Mouse (Mus musculus) R1 (cell line): Measurements from ENCODE around the gene Dcaf11.
A peak's percentile ranks its signal among the peaks of the same experiment; 100 is the strongest.

ENCODE experiments used
- DNase-seq: peaks from one replicate; pipeline ENCODE4 v3.0.0-alpha.2; 2018; ENCODE audit warnings: low read depth, low spot score

Gene Dcaf11

DNA sequence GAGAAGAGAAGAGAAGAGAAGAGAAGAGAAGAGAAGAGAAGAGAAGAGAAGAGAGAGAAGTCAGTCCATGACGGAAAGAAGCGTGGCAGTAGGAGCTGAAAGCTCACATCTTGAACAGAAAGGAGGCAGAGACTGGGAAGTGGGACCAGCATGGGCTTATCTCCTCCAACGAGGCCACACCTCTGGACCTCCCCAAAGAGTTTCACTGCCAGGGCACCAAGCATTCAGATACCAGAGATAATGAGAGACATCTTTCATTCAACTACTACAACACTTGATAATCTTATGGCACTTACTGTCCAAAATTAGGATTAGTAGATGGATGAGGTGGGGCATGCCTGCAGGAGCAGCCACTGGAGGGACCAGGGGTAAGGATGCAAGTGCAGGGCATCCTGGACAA, 4.0 kb upstream of the Dcaf11 start:
- no peak for DNase-seq

DNA sequence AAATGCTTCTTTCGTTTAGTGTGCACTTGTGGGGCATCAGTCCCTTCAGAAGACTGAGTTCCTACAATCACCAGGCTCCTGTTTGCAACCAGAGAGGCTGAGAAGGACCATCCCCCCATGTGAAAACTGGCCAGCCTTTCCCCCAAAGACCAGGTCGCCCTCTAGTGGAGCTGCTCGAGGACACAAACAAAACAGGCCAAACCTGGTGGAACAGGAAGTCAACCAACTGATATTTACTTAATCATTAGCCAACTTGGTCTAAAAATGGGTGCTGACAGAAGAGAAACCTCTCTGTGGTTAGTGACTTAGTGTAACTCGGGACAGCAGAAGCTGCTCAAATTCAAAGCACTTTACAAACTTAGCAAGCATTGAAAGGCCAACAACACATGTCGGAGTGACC, 2.8 kb upstream of the Dcaf11 start:
- peak; percentile 84 for DNase-seq

DNA sequence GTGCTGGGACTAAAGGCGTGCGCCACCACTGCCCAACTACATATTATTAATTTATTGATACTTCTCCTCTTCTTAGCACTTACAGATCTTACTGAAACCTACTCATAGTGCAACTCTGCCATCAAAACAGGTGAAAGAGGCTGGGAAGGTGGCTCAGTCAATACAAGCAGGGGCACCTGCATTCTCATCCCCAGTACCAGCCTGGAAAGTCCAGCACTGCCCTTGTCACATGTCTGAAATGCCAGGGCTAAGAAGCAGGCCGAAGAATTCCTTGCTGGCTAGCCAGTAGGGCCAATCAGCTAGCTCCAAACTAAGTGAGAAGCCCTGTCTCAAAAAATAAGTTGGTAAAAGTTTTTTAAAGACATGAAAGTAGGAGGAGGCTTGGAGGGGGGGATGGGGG, 2.2 kb upstream of the Dcaf11 start:
- DNase-seq: no peak

DNA sequence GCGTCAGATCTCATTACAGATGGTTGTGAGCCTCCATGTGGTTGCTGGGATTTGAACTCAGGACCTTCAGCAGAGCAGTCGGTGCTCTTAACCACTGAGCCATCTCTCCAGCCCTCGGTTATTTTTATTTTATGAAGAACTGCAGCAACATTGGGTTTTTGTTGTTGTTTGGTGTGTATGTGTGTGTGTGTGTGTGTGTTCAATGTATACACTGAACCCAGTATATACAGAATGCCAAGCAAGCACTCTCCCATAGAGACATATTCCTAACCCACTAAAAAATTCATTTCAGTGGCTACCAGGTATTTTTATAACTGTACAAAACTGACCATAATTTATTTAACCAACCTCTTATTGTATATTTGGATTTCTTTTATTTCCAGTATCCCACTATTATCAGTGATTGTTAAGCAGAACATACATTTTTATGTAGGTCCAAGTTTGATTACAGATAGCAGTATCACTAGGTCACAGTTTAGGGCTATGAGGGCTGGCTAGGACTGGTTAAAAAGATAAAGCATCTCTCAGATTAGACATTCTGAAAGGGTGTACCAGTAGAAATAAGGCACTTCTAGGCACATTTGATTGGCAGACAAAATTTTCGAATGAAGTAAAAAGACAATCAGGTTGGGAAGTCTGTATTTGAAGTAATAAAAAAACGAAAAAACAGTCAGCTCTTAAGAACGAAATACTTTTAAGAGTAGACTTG, 912 bp upstream of the Dcaf11 start:
- no peak for DNase-seq

DNA sequence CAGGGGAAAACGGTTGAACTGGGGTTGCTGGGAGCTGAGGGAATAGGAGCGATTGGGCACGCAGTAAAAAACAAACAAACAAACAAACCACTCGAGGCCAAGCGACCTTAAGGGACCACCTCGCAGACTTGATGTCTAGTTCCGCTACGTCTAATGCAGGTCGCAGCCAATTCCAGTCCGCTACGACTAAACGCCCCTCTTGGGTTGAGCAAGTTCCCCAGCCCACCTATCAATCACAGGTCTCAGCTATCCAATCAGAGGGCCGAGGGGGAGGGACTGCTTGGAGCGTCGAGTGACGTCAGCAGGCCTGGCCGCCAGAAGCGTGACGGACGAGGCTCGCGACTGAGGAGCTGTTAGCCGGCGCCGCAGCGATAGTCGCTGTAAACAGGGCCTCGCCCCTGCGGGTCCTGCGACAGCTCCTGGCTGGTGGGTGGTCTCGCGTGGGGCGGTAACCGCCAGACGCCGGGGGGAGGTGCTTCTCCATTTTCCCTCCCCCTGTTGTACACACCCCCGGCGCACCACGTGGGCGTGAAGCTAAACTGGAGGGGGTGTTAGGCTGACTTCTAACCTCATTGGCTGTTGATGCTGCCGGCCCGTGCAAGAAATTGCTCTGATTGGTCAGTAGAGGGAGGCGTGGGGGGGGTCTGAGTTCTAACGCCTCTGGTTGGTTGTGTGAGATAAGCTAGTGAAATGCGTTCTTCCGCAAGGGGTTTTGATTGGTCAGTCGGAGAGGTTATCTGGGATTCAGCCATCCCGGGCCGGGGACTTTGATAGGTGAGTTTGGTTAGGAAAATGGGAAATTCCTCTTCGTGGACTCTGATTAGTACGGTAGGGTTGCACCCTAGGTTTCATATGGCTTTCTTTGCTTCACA, 632 bp downstream of the Dcaf11 start, which contains the start of gene A730061H03Rik:
TSS of gene A730061H03Rik (minus strand) at position 205 of the 872 bp plus-strand sequence.
- peak; percentile 100 for DNase-seq

DNA sequence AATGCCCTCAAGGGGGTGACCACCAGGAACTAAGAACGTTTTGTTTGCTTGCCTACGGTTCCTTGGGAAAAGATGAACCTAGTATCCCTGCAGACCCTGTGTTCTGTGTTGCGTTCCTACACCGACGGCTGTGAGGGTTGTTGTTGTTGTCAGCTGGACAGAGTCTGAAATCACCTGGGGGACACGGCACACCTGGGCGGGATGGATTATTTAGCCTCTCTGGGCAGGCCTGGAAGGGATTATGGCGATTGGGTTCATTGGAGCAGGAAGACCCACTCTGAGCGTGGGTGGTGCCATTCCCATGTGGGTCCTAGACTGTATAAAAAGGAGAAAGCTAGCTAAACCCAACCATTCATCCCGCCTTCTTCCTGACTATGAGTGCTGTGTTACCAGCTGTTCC, 2.1 kb downstream of the Dcaf11 start:
- DNase-seq: no peak

DNA sequence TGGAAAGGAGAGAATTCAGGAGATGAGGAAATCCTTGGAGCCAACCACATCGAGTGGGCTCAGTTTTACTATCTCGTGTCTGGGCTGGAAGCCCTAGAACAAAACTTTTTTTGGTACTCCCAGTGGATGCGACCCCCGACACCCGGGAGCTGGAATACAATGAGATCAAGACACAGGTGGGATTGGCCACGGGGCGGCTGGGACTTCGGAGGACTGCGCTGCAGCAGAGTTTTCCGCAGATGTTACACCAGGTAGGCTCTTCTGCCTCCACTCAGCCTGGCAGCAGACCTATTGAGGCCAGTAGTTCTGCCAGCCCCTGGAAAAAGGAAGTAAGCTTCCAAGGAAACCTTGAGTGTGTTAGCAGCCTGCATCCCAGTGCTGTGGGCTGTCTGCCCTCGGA, 3.4 kb downstream of the Dcaf11 start:
- no peak for DNase-seq

DNA sequence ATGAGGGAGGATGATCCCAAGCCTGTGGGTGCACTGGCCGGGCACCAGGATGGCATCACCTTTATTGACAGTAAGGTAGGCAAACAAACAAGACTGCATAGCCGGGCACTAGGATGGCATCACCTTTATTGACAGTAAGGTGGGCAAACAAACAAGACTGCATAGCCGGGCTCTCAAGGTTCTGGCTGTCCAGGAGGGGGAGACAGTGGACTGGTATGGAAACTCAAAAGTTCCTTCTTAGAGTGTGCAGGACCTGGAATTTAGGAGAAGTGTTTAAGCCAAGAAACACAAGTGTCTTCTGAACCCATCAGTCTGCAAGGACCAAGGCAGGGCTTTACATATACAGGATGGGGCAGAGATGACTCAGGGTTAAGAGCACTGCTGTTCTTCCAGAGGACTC, 5.9 kb downstream of the Dcaf11 start:
- DNase-seq: no peak

DNA sequence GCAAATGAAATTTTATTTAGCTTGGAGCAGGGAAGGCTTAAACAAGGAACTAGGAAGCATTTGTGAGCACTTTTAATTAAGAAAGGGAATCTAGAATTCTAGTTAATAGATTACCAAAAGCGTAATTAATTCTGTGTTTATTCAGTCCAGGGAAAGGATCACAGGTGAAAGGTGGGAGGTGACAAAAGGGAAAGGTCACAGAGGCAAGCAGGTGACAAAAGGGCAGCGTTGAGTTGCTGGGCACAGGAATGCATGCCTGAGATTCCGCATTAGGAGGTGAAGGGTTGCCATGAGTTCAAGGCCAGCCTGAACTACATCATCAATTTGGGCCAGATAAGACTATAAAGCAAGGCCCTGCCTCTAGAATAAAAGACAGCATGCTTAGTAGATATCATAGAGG, 7.7 kb downstream of the Dcaf11 start:
- DNase-seq: no peak

DNA sequence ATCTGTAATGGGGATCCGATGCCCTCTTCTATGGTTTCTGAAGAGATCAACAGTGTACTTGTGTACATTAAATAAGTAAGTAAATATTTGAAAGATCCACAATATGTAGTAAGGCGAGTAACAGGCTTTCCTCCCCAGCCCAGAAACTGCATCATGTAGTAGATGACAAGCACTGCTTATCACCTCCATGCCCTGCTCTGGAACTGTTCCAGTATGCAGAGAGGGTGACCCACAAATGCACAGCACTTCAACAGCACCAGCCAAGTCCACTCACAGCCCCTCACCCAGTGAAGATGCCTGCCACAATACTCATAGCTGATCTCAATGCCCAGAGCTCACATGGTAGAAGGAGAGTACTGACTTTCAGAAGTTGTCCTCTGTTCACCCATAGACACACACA, 10.8 kb downstream of the Dcaf11 start:
- no peak for DNase-seq

DNA sequence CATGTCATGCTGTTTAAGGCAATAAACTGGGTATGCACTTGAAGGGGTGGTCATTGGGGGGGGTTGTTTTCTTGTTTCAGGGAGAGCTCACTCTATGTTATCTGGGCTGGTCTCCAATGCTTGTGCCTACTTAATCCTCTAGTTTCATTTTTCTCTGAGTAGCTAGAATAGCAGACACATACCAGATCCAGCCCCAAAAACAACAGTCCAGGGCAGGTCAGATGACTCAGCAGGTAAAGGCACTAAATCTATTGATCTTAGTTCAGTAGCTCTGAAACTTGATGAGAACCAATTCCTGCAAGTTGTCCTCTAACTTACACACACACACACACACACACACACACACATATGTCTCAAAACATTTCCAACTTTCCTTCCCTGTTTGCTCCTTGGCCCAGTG, 12.0 kb downstream of the Dcaf11 start:
- DNase-seq: no peak

DNA sequence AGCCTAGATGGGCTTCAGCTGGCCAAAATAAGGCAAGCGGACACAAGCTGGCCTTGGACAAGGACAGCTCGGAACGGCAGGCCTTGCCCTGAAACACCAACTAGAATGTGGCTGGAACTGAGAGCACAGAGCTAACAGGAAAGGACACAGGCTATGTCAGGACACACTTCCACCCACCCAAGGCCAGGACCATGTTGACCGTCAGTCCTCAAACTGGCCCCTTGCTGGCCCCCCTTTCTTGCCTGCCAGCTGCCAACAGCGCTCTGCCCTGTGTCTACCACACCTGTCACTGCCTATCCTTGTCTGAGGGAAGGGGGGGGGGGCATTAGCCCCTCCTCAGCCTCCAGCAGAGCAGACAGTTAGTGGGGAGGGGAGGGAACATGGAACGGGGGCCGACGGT, 15.5 kb downstream of the Dcaf11 start, which contains the start of gene Fitm1:
TSS of gene Fitm1 (plus strand) at position 316 of the 400 bp plus-strand sequence.
- DNase-seq: no peak

DNA sequence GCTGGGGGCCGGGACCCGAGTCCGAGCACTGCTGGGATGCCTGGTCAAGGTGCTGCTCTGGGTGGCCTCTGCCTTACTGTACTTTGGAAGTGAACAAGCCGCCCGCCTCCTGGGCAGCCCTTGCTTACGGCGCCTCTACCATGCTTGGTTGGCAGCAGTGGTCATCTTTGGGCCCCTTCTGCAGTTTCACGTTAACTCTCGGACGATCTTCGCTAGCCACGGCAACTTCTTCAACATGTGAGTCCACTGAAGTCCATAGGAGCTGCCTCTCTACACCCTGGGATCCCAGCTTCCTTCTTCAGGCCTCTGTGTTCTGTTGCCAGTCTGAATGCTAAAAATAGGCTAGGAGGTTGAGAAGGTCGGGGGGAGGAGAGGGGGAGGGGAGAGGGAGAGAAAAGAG, 15.9 kb downstream of the Dcaf11 start:
- DNase-seq: no peak

DNA sequence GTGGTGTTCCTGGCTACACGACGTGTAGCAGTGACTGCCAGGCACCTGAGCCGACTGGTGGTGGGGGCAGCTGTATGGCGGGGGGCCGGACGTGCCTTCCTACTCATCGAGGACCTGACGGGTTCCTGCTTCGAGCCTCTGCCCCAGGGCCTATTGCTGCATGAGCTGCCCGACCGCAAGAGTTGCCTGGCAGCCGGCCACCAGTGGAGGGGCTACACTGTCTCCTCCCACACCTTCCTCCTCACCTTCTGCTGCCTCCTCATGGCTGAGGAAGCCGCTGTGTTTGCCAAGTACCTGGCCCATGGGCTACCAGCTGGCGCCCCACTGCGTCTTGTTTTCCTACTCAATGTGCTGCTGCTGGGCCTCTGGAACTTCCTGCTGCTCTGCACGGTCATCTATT, 16.6 kb downstream of the Dcaf11 start:
- no peak for DNase-seq

DNA sequence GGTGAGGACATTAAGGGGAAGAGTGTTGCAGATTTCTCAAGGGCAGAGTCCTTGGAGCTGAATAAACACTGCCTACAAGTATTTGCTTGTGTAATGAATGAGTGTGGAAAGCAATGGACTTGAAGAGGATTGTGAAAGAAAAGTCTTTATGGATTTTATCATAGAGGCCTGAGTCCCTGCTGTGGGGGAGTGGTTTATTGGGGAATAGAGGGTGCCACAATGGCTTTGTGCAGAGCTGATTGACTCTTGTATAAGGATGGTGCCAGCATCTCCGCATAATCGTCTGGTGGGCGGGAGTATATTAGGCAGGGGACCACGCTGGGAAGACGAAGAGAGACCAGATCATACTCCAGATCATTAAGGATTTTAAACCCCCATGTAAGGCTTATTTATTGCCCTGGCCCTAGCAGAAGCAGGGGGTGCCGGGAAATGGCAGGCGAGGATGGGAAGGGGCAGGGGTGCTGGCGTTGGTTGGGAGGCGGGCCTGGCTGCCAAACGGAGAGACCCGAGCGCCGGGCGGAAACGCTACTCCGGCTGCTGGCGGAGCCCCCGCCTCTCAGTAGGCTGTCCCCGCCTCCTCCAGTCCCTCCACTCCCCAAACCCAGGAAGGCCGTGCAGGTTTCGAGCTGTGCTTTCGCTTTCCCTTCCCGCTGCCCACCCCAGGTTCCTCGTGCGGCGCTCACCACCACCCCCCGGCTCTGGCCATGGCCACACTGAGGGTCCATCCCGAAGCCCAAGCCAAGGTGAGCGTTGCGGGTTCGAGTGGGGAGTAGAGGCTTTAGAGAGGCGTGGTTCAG, 18.3 kb downstream of the Dcaf11 start, which contains the start of gene Psme1:
TSS of gene Psme1 (plus strand) at position 253 of the 797 bp plus-strand sequence.
- peak; percentile 85 for DNase-seq

DNA sequence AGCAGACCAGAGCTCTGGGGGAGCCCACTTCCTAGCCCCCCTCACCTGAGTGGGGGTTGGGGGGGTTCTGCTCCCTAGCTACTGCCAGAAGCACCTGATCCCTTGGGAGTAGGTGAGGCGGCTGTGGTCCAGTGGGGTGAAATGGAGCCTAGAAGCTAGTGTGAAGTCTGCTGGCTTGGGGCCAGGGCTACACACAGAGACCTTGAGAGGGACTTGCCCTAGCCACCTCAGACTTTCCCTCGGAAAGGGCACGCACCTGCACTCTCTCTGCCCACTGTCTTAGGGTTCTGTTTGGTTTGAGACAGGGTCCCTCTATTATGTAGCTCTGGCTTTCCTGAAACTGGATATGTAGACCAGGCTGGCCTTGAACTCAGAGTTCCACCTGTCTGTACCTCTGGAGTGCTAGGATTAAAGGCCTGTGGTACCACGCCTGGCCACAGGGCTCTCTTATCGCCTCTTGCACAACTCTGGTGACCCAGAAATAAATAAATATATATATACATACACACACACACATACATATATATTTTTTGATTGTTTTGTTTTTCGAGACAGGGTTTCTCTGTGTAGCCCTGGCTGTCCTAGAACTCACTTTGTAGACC, 19.0 kb downstream of the Dcaf11 start:
- DNase-seq: peak; percentile 35

DNA sequence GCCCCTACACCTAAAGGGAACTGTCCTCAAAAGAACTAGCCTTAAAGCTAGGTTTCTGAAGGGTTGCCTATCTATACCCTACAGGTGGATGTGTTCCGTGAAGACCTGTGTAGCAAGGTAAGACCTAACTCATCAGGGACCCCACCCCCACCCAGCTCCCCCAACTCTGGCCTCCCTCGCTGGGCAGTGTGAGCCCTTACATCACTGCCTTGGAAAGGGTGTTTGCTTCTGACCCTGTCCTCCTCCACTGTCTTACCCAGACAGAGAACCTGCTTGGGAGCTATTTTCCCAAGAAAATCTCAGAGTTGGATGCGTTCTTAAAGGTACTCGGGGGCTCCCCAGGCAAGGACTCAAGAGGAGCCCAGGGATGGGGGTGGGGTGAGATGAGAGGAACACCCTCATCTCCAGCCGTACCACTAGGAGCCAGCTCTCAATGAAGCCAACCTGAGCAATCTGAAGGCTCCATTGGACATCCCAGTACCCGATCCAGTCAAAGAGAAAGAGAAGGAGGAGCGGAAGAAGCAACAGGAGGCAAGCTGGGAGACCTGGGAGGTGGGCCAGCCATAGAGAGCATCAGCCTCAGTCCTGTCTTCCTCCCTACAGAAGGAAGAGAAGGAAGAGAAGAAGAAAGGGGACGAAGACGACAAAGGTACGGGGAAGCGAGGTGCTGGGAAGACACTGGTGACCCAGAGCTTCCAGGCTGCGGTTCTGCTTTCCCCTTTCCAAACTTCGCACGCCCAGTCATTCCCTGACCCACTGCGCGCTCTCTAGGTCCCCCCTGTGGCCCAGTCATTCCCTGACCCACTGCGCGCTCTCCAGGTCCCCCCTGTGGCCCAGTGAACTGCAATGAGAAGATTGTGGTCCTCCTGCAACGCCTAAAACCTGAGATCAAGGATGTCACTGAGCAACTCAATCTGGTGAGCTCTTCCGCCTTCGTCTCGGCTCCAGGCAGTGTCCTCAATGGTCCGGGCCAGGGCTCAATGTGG, 20.0 kb downstream of the Dcaf11 start:
- peak; percentile 39 for DNase-seq

DNA sequence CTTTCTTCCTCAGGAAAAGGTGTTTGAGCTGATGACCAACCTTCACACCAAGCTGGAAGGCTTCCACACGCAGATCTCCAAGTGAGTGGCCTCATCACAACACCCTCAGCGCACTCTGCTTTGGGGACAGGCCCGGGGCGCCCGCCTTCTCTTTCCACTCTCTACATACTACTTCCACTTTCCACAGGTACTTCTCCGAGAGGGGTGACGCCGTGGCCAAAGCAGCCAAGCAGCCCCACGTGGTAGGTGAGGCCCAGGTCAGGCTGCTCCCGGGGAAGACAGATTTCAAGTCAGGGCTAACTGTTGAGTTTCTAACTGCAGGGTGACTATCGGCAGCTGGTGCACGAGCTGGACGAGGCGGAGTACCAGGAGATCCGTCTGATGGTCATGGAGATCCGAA, 20.9 kb downstream of the Dcaf11 start:
- DNase-seq: no peak

DNA sequence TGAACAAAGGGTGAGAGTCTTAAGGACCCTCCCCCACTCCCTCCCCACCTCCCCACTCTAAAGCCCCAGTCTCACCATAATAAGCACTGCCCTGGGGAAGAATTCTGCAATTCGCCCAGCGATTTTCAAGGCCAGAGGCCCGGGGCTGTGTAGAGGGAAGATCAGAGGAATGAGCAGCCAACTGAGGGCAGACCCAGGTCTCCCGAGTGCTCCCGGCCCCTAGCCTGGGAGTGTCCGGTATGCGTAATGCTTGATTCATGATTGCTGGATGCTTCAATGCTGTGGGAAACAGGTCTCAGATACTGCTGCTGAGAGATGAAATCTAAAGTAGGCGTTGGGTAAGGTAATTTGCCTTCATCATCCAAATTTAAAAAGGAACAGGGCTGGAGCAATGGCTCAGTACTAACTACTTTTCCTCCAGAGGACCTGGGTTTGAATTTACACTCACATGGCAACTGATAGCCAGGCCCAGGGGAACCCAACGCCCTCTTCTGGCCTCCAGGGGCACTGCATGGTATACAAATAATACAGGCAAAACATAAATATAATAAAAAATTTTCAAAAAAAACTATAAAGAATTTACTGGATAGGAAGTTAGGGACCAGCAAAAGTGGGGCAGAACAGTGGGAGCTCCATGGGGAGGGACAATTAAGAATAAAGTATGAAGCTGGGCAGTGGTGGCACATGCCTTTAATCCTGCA, 22.3 kb downstream of the Dcaf11 start:
- no peak for DNase-seq

DNA sequence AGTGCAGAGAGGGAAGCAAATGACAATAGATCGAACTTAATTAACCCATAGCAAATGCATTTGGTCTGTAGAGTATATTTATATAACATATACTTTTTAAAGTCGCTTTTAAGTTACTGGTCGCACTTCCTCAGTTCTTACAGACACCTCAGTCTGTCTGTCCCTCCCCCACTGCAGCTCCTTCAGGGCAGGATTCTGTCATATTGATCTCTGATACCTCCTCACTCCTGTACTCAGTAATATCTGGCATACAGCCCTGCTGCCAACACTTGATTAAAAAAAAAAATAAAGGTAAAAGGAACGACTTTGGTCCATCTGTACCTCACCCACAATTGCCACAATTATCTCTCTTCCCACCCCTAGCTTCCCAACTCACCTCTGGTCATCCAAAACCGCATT, 24.5 kb downstream of the Dcaf11 start:
- no peak for DNase-seq
